Mouse (Mus musculus): ENCODE data around the gene Cnpy4. TPM values are rescaled to one million over a fixed set of nuclear protein-coding genes. Genes with fewer than 3 reads are reported as not detected.
A peak's percentile ranks its signal among the peaks of the same experiment; 100 is the strongest.
"Not testable (repeated sequence)": the region's sequence is repeated elsewhere in the genome, so short reads cannot be mapped to it uniquely, and the experiment has no call there.

Gene Cnpy4
- polyA plus RNA-seq, 1 experiment from 2014 or later = 54.0 TPM

GRCm38 (mm10) chr5:138194755-138195345 lies 7.6 kb downstream of the Cnpy4 start:
- H3K4me3 ChIP-seq (ENCODE audit: low read depth, low read length) = peak overlapping the region; percentile 78
- WGBS = 1% methylated on average over 29 of the region's 29 CpGs
- ATAC-seq (ENCODE audit: low read depth) (peak; percentile 68), DNase-seq (ENCODE audit: low spot score) (peak; percentile 46)
- no peaks in the 10 kb centered on the region for H3K9me3 ChIP-seq (ENCODE audit: control insufficient read depth, low read length)
- peak overlapping the region; percentile 90 for H3K27ac ChIP-seq (replicated peaks; ENCODE audit: low read depth, low read length)
- peak overlapping the region; percentile 97 for H3K4me2 ChIP-seq (ENCODE audit: low read depth, low read length)
- no peaks in the 10 kb centered on the region for H3K27me3 ChIP-seq (replicated peaks; ENCODE audit: control insufficient read depth, insufficient read depth, low read length)
- H3K4me1 ChIP-seq (ENCODE audit: control insufficient read depth, insufficient read depth, low read length) = peaks cover 10% of the 10 kb centered on the region; the same call in 1 of the 2 replicates
- H3K36me3 ChIP-seq (ENCODE audit: control insufficient read depth, insufficient read depth, low read length) = peaks cover 30% of the 10 kb centered on the region
- peak overlapping the region; percentile 87 for H3K9ac ChIP-seq (ENCODE audit: low read depth, low read length)

- no peak overlapping the region for H3K27ac ChIP-seq (replicated peaks; ENCODE audit: low read depth, low read length)
- peak overlapping the region; percentile 87 for H3K9ac ChIP-seq (ENCODE audit: low read depth, low read length)
- H3K4me3 ChIP-seq (ENCODE audit: low read depth, low read length) = peak overlapping the region; percentile 78
- H3K36me3 ChIP-seq (ENCODE audit: control insufficient read depth, insufficient read depth, low read length) = peaks cover 24% of the 10 kb centered on the region
- no peaks in the 10 kb centered on the region for H3K27me3 ChIP-seq (replicated peaks; ENCODE audit: control insufficient read depth, insufficient read depth, low read length)
- 71% methylated on average over 7 of the region's 7 CpGs for WGBS
- H3K4me1 ChIP-seq (ENCODE audit: control insufficient read depth, insufficient read depth, low read length) = peaks cover 10% of the 10 kb centered on the region; the same call in 1 of the 2 replicates
- H3K4me2 ChIP-seq (ENCODE audit: low read depth, low read length) = peak overlapping the region; percentile 97
- H3K9me3 ChIP-seq (ENCODE audit: control insufficient read depth, low read length) = no peaks in the 10 kb centered on the region
- no peak for ATAC-seq (ENCODE audit: low read depth)
- DNase-seq (ENCODE audit: low spot score) = no peak
Observed at GRCm38 (mm10) chr5:138195463-138195862, 8.2 kb downstream of the Cnpy4 start.

- H3K4me3 ChIP-seq (ENCODE audit: low read depth, low read length) = no peak overlapping the region
- peaks cover 6% of the 10 kb centered on the region; the same call in 1 of the 2 replicates for H3K4me1 ChIP-seq (ENCODE audit: control insufficient read depth, insufficient read depth, low read length)
- no peak overlapping the region for H3K4me2 ChIP-seq (ENCODE audit: low read depth, low read length)
- H3K36me3 ChIP-seq (ENCODE audit: control insufficient read depth, insufficient read depth, low read length) = no peaks in the 10 kb centered on the region
- 16% methylated on average over 1 of the region's 1 CpGs for WGBS
- DNase-seq (ENCODE audit: low spot score) = no peak
- H3K27ac ChIP-seq (replicated peaks; ENCODE audit: low read depth, low read length) = no peak overlapping the region
- 0 out of 2 replicates have a peak, but pooled peaks cover 4% of the 10 kb centered on the region for H3K9me3 ChIP-seq (ENCODE audit: control insufficient read depth, low read length)
- H3K27me3 ChIP-seq (replicated peaks; ENCODE audit: control insufficient read depth, insufficient read depth, low read length) = no peaks in the 10 kb centered on the region
- ATAC-seq (ENCODE audit: low read depth) = no peak
- no peak overlapping the region for H3K9ac ChIP-seq (ENCODE audit: low read depth, low read length)
Observed at GRCm38 (mm10) chr5:138199576-138199975, 12.3 kb downstream of the Cnpy4 start.

GRCm38 (mm10) chr5:138202086-138202485 lies 14.8 kb downstream of the Cnpy4 start:
- WGBS = 84% methylated on average over 3 of the region's 3 CpGs

GRCm38 (mm10) chr5:138207253-138207652 lies 20.0 kb downstream of the Cnpy4 start:
- WGBS = 86% methylated on average over 1 of the region's 1 CpGs
- Histone ChIP-seq H3K4me3 (ENCODE audit: low read depth, low read length) (no peak overlapping the region), H3K27ac (replicated peaks; ENCODE audit: low read depth, low read length) (no peak overlapping the region), H3K4me2 (ENCODE audit: low read depth, low read length) (no peak overlapping the region), H3K36me3 (ENCODE audit: control insufficient read depth, insufficient read depth, low read length) (no peaks in the 10 kb centered on the region), H3K9me3 (ENCODE audit: control insufficient read depth, low read length) (0 out of 2 replicates have a peak, but pooled peaks cover 5% of the 10 kb centered on the region), H3K9ac (ENCODE audit: low read depth, low read length) (no peak overlapping the region), H3K4me1 (ENCODE audit: control insufficient read depth, insufficient read depth, low read length) (no peaks in the 10 kb centered on the region), H3K27me3 (replicated peaks; ENCODE audit: control insufficient read depth, insufficient read depth, low read length) (no peaks in the 10 kb centered on the region)
- no peak for ATAC-seq (ENCODE audit: low read depth)
- no peak for DNase-seq (ENCODE audit: low spot score)

More at GRCm38 (mm10) chr5:138202086-138202485, 14.8 kb downstream of the Cnpy4 start:
- ATAC-seq (ENCODE audit: low read depth) = no peak
- DNase-seq (ENCODE audit: low spot score) = no peak
- no peaks in the 10 kb centered on the region for H3K36me3 ChIP-seq (ENCODE audit: control insufficient read depth, insufficient read depth, low read length)
- 0 out of 2 replicates have a peak, but pooled peaks cover 5% of the 10 kb centered on the region for H3K9me3 ChIP-seq (ENCODE audit: control insufficient read depth, low read length)
- H3K4me1 ChIP-seq (ENCODE audit: control insufficient read depth, insufficient read depth, low read length) = no peaks in the 10 kb centered on the region
- H3K27ac ChIP-seq (replicated peaks; ENCODE audit: low read depth, low read length) = no peak overlapping the region
- H3K27me3 ChIP-seq (replicated peaks; ENCODE audit: control insufficient read depth, insufficient read depth, low read length) = no peaks in the 10 kb centered on the region
- no peak overlapping the region for H3K4me2 ChIP-seq (ENCODE audit: low read depth, low read length)
- no peak overlapping the region for H3K9ac ChIP-seq (ENCODE audit: low read depth, low read length)
- H3K4me3 ChIP-seq (ENCODE audit: low read depth, low read length) = no peak overlapping the region

GRCm38 (mm10) chr5:138207873-138208272 lies 20.6 kb downstream of the Cnpy4 start:
- Histone ChIP-seq H3K27me3 (replicated peaks; ENCODE audit: control insufficient read depth, insufficient read depth, low read length) (no peaks in the 10 kb centered on the region), H3K27ac (replicated peaks; ENCODE audit: low read depth, low read length) (no peak overlapping the region), H3K4me3 (ENCODE audit: low read depth, low read length) (no peak overlapping the region), H3K4me2 (ENCODE audit: low read depth, low read length) (no peak overlapping the region), H3K9ac (ENCODE audit: low read depth, low read length) (no peak overlapping the region), H3K36me3 (ENCODE audit: control insufficient read depth, insufficient read depth, low read length) (no peaks in the 10 kb centered on the region), H3K9me3 (ENCODE audit: control insufficient read depth, low read length) (0 out of 2 replicates have a peak, but pooled peaks cover 5% of the 10 kb centered on the region), H3K4me1 (ENCODE audit: control insufficient read depth, insufficient read depth, low read length) (no peaks in the 10 kb centered on the region)
- ATAC-seq (ENCODE audit: low read depth) = no peak
- DNase-seq (ENCODE audit: low spot score) = no peak
- 83% methylated on average over 4 of the region's 4 CpGs for WGBS

- not testable (repeated sequence) for H3K4me3 ChIP-seq (ENCODE audit: low read depth, low read length); H3K27me3 ChIP-seq (replicated peaks; ENCODE audit: control insufficient read depth, insufficient read depth, low read length); H3K36me3 ChIP-seq (ENCODE audit: control insufficient read depth, insufficient read depth, low read length); H3K27ac ChIP-seq (replicated peaks; ENCODE audit: low read depth, low read length); H3K4me1 ChIP-seq (ENCODE audit: control insufficient read depth, insufficient read depth, low read length); DNase-seq (ENCODE audit: low spot score); H3K9me3 ChIP-seq (ENCODE audit: control insufficient read depth, low read length); H3K9ac ChIP-seq (ENCODE audit: low read depth, low read length); H3K4me2 ChIP-seq (ENCODE audit: low read depth, low read length); ATAC-seq (ENCODE audit: low read depth)
- WGBS = 92% methylated on average over 13 of the region's 13 CpGs
Observed at GRCm38 (mm10) chr5:138216632-138217031, 29.3 kb downstream of the Cnpy4 start.

GRCm38 (mm10) chr5:138219864-138220263 lies 32.6 kb downstream of the Cnpy4 start:
- 72% methylated on average over 2 of the region's 2 CpGs for WGBS
- DNase-seq (ENCODE audit: low spot score) = no peak

GRCm38 (mm10) chr5:138222111-138222510 lies 34.8 kb downstream of the Cnpy4 start:
- H3K36me3 ChIP-seq (ENCODE audit: control insufficient read depth, insufficient read depth, low read length) = no peaks in the 10 kb centered on the region
- WGBS = 22% methylated on average over 4 of the region's 4 CpGs
- no peak for ATAC-seq (ENCODE audit: low read depth)

More at GRCm38 (mm10) chr5:138219864-138220263, 32.6 kb downstream of the Cnpy4 start:
- H3K4me1 ChIP-seq (ENCODE audit: control insufficient read depth, insufficient read depth, low read length) = no peaks in the 10 kb centered on the region
- no peak overlapping the region for H3K9ac ChIP-seq (ENCODE audit: low read depth, low read length)
- no peak overlapping the region for H3K27ac ChIP-seq (replicated peaks; ENCODE audit: low read depth, low read length)
- H3K4me2 ChIP-seq (ENCODE audit: low read depth, low read length) = no peak overlapping the region
- no peaks in the 10 kb centered on the region for H3K36me3 ChIP-seq (ENCODE audit: control insufficient read depth, insufficient read depth, low read length)
- no peaks in the 10 kb centered on the region for H3K27me3 ChIP-seq (replicated peaks; ENCODE audit: control insufficient read depth, insufficient read depth, low read length)
- ATAC-seq (ENCODE audit: low read depth) = no peak
- H3K9me3 ChIP-seq (ENCODE audit: control insufficient read depth, low read length) = peaks cover 5% of the 10 kb centered on the region; the same call in 1 of the 2 replicates
- no peak overlapping the region for H3K4me3 ChIP-seq (ENCODE audit: low read depth, low read length)

More at GRCm38 (mm10) chr5:138222111-138222510, 34.8 kb downstream of the Cnpy4 start:
- Histone ChIP-seq H3K4me3 (ENCODE audit: low read depth, low read length) (no peak overlapping the region), H3K4me2 (ENCODE audit: low read depth, low read length) (no peak overlapping the region), H3K4me1 (ENCODE audit: control insufficient read depth, insufficient read depth, low read length) (no peaks in the 10 kb centered on the region), H3K27ac (replicated peaks; ENCODE audit: low read depth, low read length) (no peak overlapping the region), H3K9ac (ENCODE audit: low read depth, low read length) (no peak overlapping the region), H3K27me3 (replicated peaks; ENCODE audit: control insufficient read depth, insufficient read depth, low read length) (no peaks in the 10 kb centered on the region), H3K9me3 (ENCODE audit: control insufficient read depth, low read length) (no peaks in the 10 kb centered on the region)
- DNase-seq (ENCODE audit: low spot score) = peak; percentile 60

Measured in embryonic facial prominence, embryonic 14.5 days (tissue).